Mouse (Mus musculus) ovary, adult 2 months (tissue): ENCODE data around the gene Cpne1. TPM values are rescaled to one million over a fixed set of nuclear protein-coding genes. Genes with fewer than 3 reads are reported as not detected.

Experiments
- polyA plus RNA-seq: library from polyadenylated mRNA; depleted of rRNA; stranded (reverse); fragments of >200 nt; gene quantifications from 2 replicates; pipeline ENCODE4 v1.2.3, GENCODE M21; 2012; rRNA removed

The Cpne1 gene
- 100 and 120 TPM in 2 replicates for polyA plus RNA-seq

DNA sequence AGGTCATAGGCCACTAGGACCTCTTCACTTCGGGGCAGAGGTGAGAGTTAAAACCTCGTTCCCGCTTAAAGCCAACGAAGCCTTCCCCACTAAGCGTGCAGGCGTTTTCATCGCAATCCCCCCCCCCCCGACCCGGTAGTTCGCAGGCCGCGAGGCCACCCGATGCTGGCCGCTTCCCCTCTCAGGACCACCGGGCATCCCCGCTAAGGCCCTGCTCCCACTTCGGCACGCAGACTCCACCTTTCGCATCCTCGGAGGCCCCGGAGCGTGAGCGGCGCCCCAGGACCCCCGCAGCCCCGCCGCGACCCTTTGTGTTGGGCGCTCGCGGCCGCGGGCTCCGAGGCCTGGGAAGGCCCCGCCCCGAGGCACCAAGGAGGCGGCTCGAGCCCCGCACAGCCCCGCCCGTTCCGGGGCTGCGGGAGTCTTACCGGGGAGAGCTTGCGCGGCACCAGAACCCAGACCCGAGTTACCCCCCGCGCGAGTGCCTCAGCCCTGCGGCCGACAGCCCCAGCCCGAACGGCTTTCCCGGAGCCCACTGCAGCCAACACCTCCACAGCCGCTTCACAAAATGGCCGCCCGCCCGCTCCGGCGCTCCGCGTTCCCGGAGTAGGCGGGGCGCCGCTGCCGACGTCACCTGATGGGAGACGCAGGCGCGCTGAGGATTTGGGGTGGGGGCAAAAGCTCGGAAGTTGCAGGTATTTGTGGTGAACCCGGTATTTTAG lies at the start of gene Cpne1, which contains the start of gene Rbm12:
TSS of gene Cpne1 (minus strand) at position 608 of the 722 bp plus-strand sequence.
TSS of gene Rbm12 (minus strand) at position 621 of the 722 bp plus-strand sequence.

GRCm38 (mm10) chr2:156143953-156144724 lies 32.4 kb upstream of the Cpne1 start, which contains the start of the genes Romo1 and Nfs1:
TSS of gene Romo1 (plus strand) at chr2:156144039.
TSS of gene Nfs1 (minus strand) at chr2:156144186.

GRCm38 (mm10) chr2:156126992-156127391 lies 15.2 kb upstream of the Cpne1 start, which contains the start of gene Gm28036:
TSS of gene Gm28036 (minus strand) at chr2:156127092.

GRCm38 (mm10) chr2:156065099-156066041 lies 46.4 kb downstream of the Cpne1 start, which contains the start of gene Spag4:
TSS of gene Spag4 (plus strand) at chr2:156065175.

DNA sequence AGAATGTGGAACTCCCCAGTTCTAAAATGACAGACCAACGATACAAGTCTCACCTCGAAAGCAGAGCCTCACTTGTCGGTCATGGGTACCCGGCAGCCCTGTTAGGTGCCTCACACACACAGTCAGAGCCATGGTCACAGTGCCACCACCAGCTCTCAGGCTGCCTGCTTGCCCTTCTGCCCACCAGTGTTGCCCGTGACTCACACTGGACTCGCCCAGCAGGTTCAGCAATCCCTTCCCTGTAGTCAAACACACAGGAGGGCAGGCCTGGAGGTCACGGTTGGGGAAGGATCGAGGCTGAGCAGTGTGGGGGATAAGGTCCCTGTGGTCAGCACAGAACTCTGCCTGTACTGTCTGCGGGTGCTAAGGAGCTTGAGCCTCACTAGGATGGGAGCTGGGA lies 58.9 kb downstream of the Cpne1 start, which contains the start of gene Fer1l4:
TSS of gene Fer1l4 (minus strand) at position 132 of the 400 bp plus-strand sequence.

Other genes with a start within 250 kb of the Cpne1 start
- 16.7 and 23.2 TPM in 2 replicates for gene Uqcc1, start 181.7 kb downstream of the Cpne1 start, polyA plus RNA-seq
- not detected in 2 replicates for gene Gm15557, start 171.2 kb downstream of the Cpne1 start, polyA plus RNA-seq
- gene Gdf5, start 166.6 kb downstream of the Cpne1 start, polyA plus RNA-seq, result 0.85 and 0.87 TPM in 2 replicates
- 12.7 and 14.5 TPM in 2 replicates for gene Cep250, start 155.5 kb downstream of the Cpne1 start, polyA plus RNA-seq
- gene 6430550D23Rik, start 104.0 kb downstream of the Cpne1 start, polyA plus RNA-seq, result 1.3 and 1.9 TPM in 2 replicates
- 340 and 531 TPM in 2 replicates for gene Ergic3, start 103.9 kb downstream of the Cpne1 start, polyA plus RNA-seq
- 0.69 and 2.6 TPM in 2 replicates for gene Fer1l4, start 59.0 kb downstream of the Cpne1 start, polyA plus RNA-seq
- gene Spag4, start 46.8 kb downstream of the Cpne1 start, polyA plus RNA-seq, result 3.5 and 4.3 TPM in 2 replicates
- gene Rbm12, start within 50 bp of the Cpne1 start, polyA plus RNA-seq, result 7.3 and 30.1 TPM in 2 replicates
- 0.69 and 1.3 TPM in 2 replicates for gene Gm28036, start 15.1 kb upstream of the Cpne1 start, polyA plus RNA-seq
- gene Romo1, start 32.1 kb upstream of the Cpne1 start, polyA plus RNA-seq, result 334 and 385 TPM in 2 replicates
- 77.6 and 79.5 TPM in 2 replicates for gene Nfs1, start 32.2 kb upstream of the Cpne1 start, polyA plus RNA-seq
- 64.9 and 70.8 TPM in 2 replicates for gene Rbm39, start 68.3 kb upstream of the Cpne1 start, polyA plus RNA-seq
- 29.2 and 32.2 TPM in 2 replicates for gene Phf20, start 84.5 kb upstream of the Cpne1 start, polyA plus RNA-seq
- 1.2 and 1.5 TPM in 2 replicates for gene Cnbd2, start 200.3 kb upstream of the Cpne1 start, polyA plus RNA-seq
- gene Scand1, start 200.7 kb upstream of the Cpne1 start, polyA plus RNA-seq, result 289 and 408 TPM in 2 replicates